Mouse (Mus musculus): ENCODE results near the gene Hnf1a. TPM values are rescaled to one million over a fixed set of nuclear protein-coding genes. Genes with fewer than 3 reads are reported as not detected.

The Hnf1a gene
- total RNA-seq (2021) = 0.26 and 2.0 TPM in 2 replicates
- long read RNA-seq, experiment 1 = 0 reads
- long read RNA-seq, experiment 2, partial matches to known transcripts = 1 of 2 reads
- long read RNA-seq, experiment 2, other reads (novel, unspliced or antisense) = 0 of 2 reads

GRCm38 (mm10) chr5:114970824-114971227 lies at the start of gene Hnf1a:
Gene Hnf1a (minus strand): TSS chr5:114971094.
- DNase-seq = no peak

DNA sequence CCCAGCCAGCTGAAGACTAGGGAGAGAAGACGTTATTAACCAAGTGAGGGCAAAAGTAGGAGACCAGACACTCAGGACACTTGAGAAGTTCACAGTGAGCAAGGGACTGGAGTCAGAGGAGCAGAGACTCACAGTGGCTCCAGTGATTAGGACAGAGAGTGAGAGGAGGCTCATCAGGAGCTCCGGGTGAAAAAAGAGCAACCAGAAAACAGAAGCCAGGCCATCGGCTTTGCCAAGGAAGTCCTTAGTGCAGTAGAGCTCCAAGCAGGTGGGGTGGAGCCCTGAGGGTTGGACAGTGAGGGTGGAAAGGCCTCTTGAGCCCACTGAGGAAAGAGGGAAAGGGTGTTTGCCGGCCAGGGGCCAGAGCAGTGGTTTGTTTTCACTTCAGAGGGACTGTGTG lies 47.9 kb upstream of the Hnf1a start:
- no peak for DNase-seq

DNA sequence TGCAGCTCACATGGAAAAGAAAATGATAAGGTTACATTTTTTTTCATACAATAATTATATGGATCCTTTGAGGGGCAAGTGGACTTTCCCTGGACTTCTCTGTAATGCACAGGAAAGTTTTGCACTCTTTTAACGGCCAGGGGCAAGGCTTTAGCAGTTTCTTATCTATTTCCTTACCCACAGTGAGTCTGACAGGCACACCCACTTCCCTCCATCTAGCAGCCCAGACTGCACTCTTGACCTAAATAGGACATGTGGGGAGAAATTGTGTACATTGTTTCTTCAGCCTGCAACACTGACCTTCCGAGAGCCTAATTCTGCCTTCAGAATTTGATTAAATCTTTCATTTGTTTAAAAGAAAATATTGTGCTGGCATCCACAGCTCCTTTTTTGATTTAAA lies 47.4 kb upstream of the Hnf1a start:
- DNase-seq = no peak

- DNase-seq = no peak
Measured at GRCm38 (mm10) chr5:115015121-115015520, 44.2 kb upstream of the Hnf1a start.

DNA sequence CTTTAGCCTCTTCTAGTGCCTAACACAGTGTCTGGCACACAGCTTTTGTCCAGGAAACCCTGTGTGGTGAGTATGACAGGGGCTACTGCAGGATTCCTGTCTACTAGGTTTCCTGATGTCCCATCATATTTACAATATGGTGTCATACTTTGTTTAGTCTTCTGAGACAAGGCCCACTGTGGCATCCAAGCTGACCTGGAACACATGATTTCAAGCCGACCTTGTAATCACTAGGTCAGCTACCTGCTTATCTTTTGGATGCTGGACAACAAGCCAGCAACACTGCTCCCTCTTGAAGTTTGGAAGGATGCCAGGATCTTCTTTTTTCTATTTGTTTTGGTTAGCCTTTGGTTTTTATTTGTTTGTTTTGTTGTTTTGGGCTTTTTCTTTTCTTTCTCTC lies 43.7 kb upstream of the Hnf1a start:
- no peak for DNase-seq

DNA sequence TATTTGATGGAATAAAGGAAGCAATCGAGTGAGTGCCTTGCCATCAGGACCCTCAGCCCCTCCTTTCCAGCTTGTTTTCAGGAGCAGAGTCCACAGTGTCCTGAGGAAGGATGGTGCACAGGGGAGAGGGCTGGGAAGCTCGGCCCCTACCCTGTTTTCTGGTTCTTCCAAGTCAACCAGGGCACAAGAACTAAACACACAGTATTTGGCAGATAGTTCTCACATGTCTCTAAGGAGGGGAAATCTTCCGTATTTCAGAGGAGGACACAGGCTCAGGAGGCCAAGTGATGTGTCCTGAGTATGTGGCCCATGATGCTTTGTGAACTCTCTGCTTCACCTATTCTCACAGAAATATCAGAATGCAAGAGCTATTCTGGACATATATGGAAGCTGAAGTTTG lies 42.5 kb upstream of the Hnf1a start:
- no peak for DNase-seq

GRCm38 (mm10) chr5:115011519-115012261 lies 40.8 kb upstream of the Hnf1a start:
- DNase-seq = peak; percentile 72

DNA sequence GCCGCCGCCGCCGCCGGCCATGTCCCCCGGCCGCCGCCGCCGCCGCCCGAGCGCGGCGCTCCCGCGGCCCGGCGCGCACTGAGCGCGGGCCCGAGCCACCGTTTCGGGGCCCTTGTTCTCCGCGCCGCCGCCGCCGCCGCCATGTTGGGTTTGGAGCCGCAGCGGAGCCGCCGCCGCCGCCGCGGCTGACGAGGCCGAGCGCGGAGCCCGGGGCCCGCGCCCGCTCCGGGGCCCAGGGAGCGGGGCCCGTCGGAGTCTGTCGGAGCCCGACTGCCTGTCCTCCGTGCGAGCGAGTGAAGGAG lies 40.3 kb upstream of the Hnf1a start:
- DNase-seq = no peak

GRCm38 (mm10) chr5:115010577-115011216 lies 39.8 kb upstream of the Hnf1a start, which contains the start of gene Sppl3:
Gene Sppl3 (plus strand): TSS chr5:115011137.
- DNase-seq = peak; percentile 97

- DNase-seq = peak; percentile 57
Measured at GRCm38 (mm10) chr5:115009961-115010360, 39.1 kb upstream of the Hnf1a start.

DNA sequence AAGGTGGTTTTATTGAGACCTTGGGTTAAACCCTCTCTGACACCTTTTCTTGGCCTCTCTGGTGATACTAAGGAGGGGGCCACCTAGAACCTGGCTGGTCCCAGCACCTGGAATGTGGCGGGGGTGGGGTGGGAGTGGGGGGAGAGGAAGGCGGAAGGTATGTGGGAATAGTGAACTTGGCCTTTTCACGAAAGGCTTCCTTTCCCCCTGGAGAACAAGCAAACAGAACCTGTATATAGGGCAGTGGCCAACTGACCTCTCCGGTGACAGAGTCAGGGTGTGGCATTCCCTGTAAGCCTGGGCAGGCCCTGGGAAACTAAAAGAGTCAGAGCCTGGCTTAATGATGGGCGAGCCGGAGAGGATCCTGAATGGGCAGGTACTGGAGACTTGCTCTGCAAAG lies 38.2 kb upstream of the Hnf1a start:
- DNase-seq = no peak

DNA sequence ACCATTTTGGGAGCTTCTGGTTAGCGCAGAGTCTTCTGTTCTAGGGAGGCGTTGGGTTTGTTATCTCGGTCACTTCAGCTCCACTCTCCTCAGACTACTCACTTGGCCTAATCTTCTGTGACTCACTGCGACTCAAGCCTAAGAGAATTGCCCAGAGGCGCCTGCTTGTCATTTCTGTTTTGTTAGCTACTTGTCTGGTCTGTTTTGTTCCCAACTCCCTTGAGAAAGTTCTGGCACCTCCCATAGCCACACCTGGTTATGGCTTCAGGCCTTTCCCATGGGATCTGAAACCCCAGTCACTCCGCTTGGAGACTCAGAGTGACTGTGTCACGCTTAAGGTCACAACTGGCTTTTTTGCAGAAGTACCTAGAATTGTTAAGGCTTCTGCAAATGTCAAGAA lies 37.4 kb upstream of the Hnf1a start:
- no peak for DNase-seq

- DNase-seq = no peak
Measured at GRCm38 (mm10) chr5:115007768-115008167, 36.9 kb upstream of the Hnf1a start.

GRCm38 (mm10) chr5:115003224-115003873 lies 32.5 kb upstream of the Hnf1a start:
- DNase-seq = no peak

GRCm38 (mm10) chr5:115002781-115003180 lies 31.9 kb upstream of the Hnf1a start:
- DNase-seq = no peak

- no peak for DNase-seq
Measured at GRCm38 (mm10) chr5:115001464-115001863, 30.6 kb upstream of the Hnf1a start.

GRCm38 (mm10) chr5:115000503-115000902 lies 29.6 kb upstream of the Hnf1a start:
- no peak for DNase-seq

DNA sequence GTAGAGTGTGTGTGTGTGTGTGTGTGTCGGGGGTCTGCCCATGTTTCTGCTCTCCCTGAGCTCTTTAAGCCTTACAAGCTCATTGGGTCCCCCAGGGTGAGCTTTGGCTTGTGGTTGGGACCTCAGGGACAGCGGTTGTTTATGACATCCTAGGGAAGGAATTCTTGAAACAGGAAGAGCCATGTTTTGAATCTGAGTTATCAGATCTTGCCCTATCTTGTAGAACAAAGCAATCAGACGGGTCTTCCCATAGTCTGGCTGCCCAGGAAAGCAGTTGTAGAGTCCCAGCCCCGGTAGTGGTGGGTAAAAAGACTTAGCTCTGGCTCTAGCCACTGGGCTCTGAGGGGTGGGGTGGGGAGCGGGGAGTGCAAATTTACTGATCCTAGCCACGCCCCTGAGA lies 26.4 kb upstream of the Hnf1a start:
- no peak for DNase-seq

DNA sequence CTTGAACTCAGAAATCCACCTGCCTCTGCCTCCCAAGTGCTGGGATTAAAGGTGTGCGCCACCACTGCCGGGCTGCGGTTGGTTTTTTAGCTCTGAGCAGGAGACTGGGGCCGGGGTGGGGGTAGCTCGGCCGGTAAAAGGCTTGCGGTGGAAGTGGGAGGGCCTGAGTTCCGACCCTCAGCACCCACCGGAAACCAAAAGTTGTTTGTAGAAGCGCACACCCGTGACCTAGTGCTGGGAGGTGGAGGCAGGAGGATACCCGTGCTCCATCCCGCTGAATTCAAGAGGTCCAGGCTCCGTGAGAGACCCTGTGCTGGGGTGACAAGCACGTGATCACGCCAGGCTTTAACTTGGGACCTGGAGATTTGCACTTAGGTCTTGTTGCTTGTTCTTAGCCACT lies 25.6 kb upstream of the Hnf1a start:
- DNase-seq = no peak

- no peak for DNase-seq
Measured at GRCm38 (mm10) chr5:114985074-114985473, 14.2 kb upstream of the Hnf1a start.

DNA sequence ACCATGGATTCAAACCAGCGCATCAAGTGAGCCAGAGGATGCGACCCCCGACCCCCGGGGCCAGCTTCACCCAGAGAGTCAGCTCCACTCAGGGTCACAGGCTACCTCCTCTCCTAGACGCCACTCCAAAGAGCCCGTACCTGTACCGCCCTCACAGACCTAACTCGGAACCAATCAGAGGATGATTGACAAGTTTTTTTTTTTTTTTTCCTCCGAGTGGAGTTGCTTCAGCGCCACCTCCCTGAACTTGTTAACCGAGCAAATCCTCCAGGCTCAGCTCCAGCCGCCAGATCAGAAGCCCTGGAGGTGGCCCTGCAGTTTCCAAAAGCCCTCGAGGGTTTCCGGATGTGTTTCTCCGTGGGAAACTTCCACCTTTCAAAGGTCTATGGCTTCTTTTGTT lies 11.1 kb upstream of the Hnf1a start:
- no peak for DNase-seq

DNA sequence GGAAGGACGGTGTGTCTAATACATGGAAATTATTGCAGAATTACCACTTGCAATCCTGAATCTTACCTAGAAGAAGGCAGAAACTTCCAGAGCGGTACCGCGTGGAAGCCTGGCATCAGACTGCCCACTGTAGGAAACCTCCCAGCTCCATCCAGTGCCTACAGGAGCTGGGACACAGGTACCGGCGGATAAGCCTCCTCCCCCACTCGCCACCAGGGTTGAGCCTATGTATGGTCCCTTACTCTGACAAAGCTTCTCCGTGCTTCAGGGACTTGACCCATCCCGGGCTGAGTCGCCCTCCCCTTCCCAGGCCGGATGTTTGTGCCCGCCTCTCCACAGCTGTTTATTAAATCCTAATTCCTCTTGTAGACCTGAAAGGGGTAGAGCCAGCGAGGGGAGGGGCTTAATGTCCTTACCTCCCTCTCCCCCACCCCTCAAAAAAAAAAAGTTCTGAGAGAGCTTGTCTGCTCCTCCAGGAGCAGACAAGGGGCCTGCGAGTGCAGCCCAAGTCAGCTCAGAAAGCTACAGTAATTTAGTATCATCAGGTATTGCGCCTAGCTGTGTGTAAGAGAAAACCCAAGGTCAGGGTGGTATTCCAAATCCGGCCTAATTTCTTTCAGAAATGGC lies 9.3 kb upstream of the Hnf1a start:
- DNase-seq = no peak

Data from adrenal gland, postnatal 14 days (tissue).